Mouse (Mus musculus) embryonic facial prominence, embryonic 14.5 days (tissue): Measurements from ENCODE around the gene Wnt11. TPM values are rescaled to one million over a fixed set of nuclear protein-coding genes. Genes with fewer than 3 reads are reported as not detected.

Experiments used
- ATAC-seq: fragments of 200-750 bp; cut with Nextera tagmentation; 2 replicates; pipeline ENCODE4 v1.8.0; 2017; ENCODE audit warnings: low read depth, moderate number of reproducible peaks, moderate TSS enrichment
- DNase-seq: peaks from one replicate; pipeline ENCODE4 v3.0.0-alpha.2; 2015; ENCODE audit warnings: low spot score
- H3K27ac ChIP-seq: fragments of 300-500 bp; sonication (generic); replicated peaks from 2 replicates; pipeline ENCODE4 v1.5.1; 2014; ENCODE audit warnings: low read depth, mild to moderate bottlenecking, low read length, moderate library complexity
- H3K27me3 ChIP-seq: fragments of 300-500 bp; sonication (generic); replicated peaks from 2 replicates; pipeline ENCODE4 v1.6.1; 2014; ENCODE audit warnings: low read length; ENCODE audit not compliant: control insufficient read depth, insufficient read depth
- H3K36me3 ChIP-seq: fragments of 300-500 bp; sonication (generic); 2 replicates; pipeline ENCODE4 v1.6.1; 2014; ENCODE audit warnings: low read length, mixed read lengths; ENCODE audit not compliant: control insufficient read depth, insufficient read depth
- H3K4me1 ChIP-seq: fragments of 300-500 bp; sonication (generic); 2 replicates; pipeline ENCODE4 v1.6.1; 2014; ENCODE audit warnings: antibody characterized with exemption, low read length; ENCODE audit not compliant: control insufficient read depth, insufficient read depth
- H3K4me2 ChIP-seq: fragments of 300-500 bp; sonication (generic); 2 replicates; pipeline ENCODE4 v1.6.1; 2014; ENCODE audit warnings: low read depth, mild to moderate bottlenecking, low read length, moderate library complexity, mixed read lengths
- H3K4me3 ChIP-seq: fragments of 300-500 bp; sonication (generic); 2 replicates; pipeline ENCODE4 v1.5.1; 2014; ENCODE audit warnings: low read depth, mild to moderate bottlenecking, low read length
- H3K9ac ChIP-seq: fragments of 300-500 bp; sonication (generic); 2 replicates; pipeline ENCODE4 v1.6.1; 2014; ENCODE audit warnings: low read depth, mild to moderate bottlenecking, low read length, moderate library complexity, mixed read lengths
- H3K9me3 ChIP-seq: fragments of 300-500 bp; sonication (generic); 2 replicates; pipeline ENCODE4 v1.6.1; 2016; ENCODE audit warnings: low read length; ENCODE audit not compliant: control insufficient read depth
- WGBS: fragments of 180-500 bp; shearing (Covaris S2); extraction: QIAGEN DNeasy Blood & Tissue Kit; methylation state at CpG from one replicate; pipeline ENCODE4 v1.1.7; 2014; 5-methylcytosine and 5-hydroxymethylcytosine counted together
- polyA plus RNA-seq: library from polyadenylated mRNA; unstranded; fragments of >200 nt; fragmentation: Nextera tagmentation; extraction: Ambion mirVana; gene quantifications from 2 replicates; pipeline ENCODE4 v1.2.1, GENCODE M21; 2014

Wnt11 gene
- polyA plus RNA-seq, 1 experiment from 2014 or later: 20.2 TPM

GRCm38 (mm10) chr7:98797347-98798133 lies 37.4 kb upstream of the Wnt11 start:
- H3K4me1 ChIP-seq: peaks cover 32% of the 10 kb centered on the region
- no peak overlapping the region for H3K4me2 ChIP-seq
- peak overlapping the region; percentile 46; the same call in 1 of the 2 replicates for H3K27ac ChIP-seq
- no peaks in the 10 kb centered on the region for H3K27me3 ChIP-seq
- 27% methylated on average over 5 of the region's 5 CpGs for WGBS
- H3K36me3 ChIP-seq: no peaks in the 10 kb centered on the region
- no peaks in the 10 kb centered on the region for H3K9me3 ChIP-seq
- peak; percentile 61 for DNase-seq
- H3K9ac ChIP-seq: no peak overlapping the region; the same call in 1 of the 2 replicates
- ATAC-seq: peak; percentile 13; the same call in 1 of the 2 replicates
- no peak overlapping the region for H3K4me3 ChIP-seq

GRCm38 (mm10) chr7:98798134-98798417 lies 36.8 kb upstream of the Wnt11 start:
- ATAC-seq (0 out of 2 replicates have a peak, but pooled peaks have one; percentile 39), DNase-seq (peak; percentile 48)
- no peaks in the 10 kb centered on the region for H3K27me3 ChIP-seq
- 16% methylated on average over 3 of the region's 3 CpGs for WGBS
- no peaks in the 10 kb centered on the region for H3K9me3 ChIP-seq
- peaks cover 32% of the 10 kb centered on the region for H3K4me1 ChIP-seq
- no peak overlapping the region; the same call in 1 of the 2 replicates for H3K9ac ChIP-seq
- no peak overlapping the region for H3K4me2 ChIP-seq
- H3K36me3 ChIP-seq: no peaks in the 10 kb centered on the region
- H3K27ac ChIP-seq: peak overlapping the region; percentile 46
- H3K4me3 ChIP-seq: no peak overlapping the region

- Histone ChIP-seq H3K4me1 (peaks cover 36% of the 10 kb centered on the region), H3K36me3 (no peaks in the 10 kb centered on the region), H3K9me3 (no peaks in the 10 kb centered on the region), H3K27me3 (no peaks in the 10 kb centered on the region), H3K27ac (no peak overlapping the region), H3K9ac (no peak overlapping the region), H3K4me3 (no peak overlapping the region), H3K4me2 (no peak overlapping the region)
- 69% methylated on average over 8 of the region's 8 CpGs for WGBS
- no peak for DNase-seq
- ATAC-seq: no peak
These were observed 34.5 kb upstream of the Wnt11 start for GRCm38 (mm10) chr7:98800435-98800834.

- no peak overlapping the region for H3K4me3 ChIP-seq
- no peaks in the 10 kb centered on the region for H3K36me3 ChIP-seq
- no peak overlapping the region for H3K9ac ChIP-seq
- DNase-seq (peak; percentile 76), ATAC-seq (peak; percentile 51; the same call in 1 of the 2 replicates)
- H3K27ac ChIP-seq: no peak overlapping the region; the same call in 1 of the 2 replicates
- H3K9me3 ChIP-seq: no peaks in the 10 kb centered on the region
- H3K4me2 ChIP-seq: no peak overlapping the region
- H3K27me3 ChIP-seq: no peaks in the 10 kb centered on the region
- 32% methylated on average over 7 of the region's 7 CpGs for WGBS
- H3K4me1 ChIP-seq: peaks cover 29% of the 10 kb centered on the region
These were observed 33.8 kb upstream of the Wnt11 start for GRCm38 (mm10) chr7:98801086-98801485.

GRCm38 (mm10) chr7:98803181-98803580 lies 31.7 kb upstream of the Wnt11 start:
- no peak overlapping the region for H3K27ac ChIP-seq
- H3K9ac ChIP-seq: no peak overlapping the region
- H3K36me3 ChIP-seq: no peaks in the 10 kb centered on the region
- no peaks in the 10 kb centered on the region for H3K9me3 ChIP-seq
- no peaks in the 10 kb centered on the region for H3K27me3 ChIP-seq
- 68% methylated on average over 9 of the region's 9 CpGs for WGBS
- no peak overlapping the region for H3K4me2 ChIP-seq
- DNase-seq (no peak), ATAC-seq (no peak)
- peaks cover 18% of the 10 kb centered on the region for H3K4me1 ChIP-seq
- no peak overlapping the region for H3K4me3 ChIP-seq

- no peaks in the 10 kb centered on the region for H3K9me3 ChIP-seq
- no peak overlapping the region for H3K4me2 ChIP-seq
- H3K9ac ChIP-seq: no peak overlapping the region
- no peaks in the 10 kb centered on the region for H3K36me3 ChIP-seq
- no peak overlapping the region for H3K27ac ChIP-seq
- DNase-seq (no peak), ATAC-seq (no peak)
- 75% methylated on average over 12 of the region's 12 CpGs for WGBS
- H3K27me3 ChIP-seq: no peaks in the 10 kb centered on the region
- 0 out of 2 replicates have a peak, but pooled peaks cover 11% of the 10 kb centered on the region for H3K4me1 ChIP-seq
- H3K4me3 ChIP-seq: no peak overlapping the region
These were observed 29.8 kb upstream of the Wnt11 start for GRCm38 (mm10) chr7:98804841-98805772.

- Histone ChIP-seq H3K4me2 (no peak overlapping the region), H3K36me3 (no peaks in the 10 kb centered on the region), H3K27ac (no peak overlapping the region), H3K9me3 (no peaks in the 10 kb centered on the region), H3K27me3 (no peaks in the 10 kb centered on the region), H3K9ac (no peak overlapping the region), H3K4me1 (0 out of 2 replicates have a peak, but pooled peaks cover 3% of the 10 kb centered on the region), H3K4me3 (no peak overlapping the region)
- WGBS: 70% methylated on average over 3 of the region's 3 CpGs
- DNase-seq: no peak
- no peak for ATAC-seq
These were observed 28.0 kb upstream of the Wnt11 start for GRCm38 (mm10) chr7:98806961-98807360.

GRCm38 (mm10) chr7:98809372-98809771 lies 25.5 kb upstream of the Wnt11 start:
- Histone ChIP-seq H3K36me3 (no peaks in the 10 kb centered on the region), H3K9ac (no peak overlapping the region), H3K4me2 (no peak overlapping the region), H3K27ac (no peak overlapping the region), H3K27me3 (no peaks in the 10 kb centered on the region), H3K4me3 (no peak overlapping the region), H3K4me1 (0 out of 2 replicates have a peak, but pooled peaks cover 2% of the 10 kb centered on the region), H3K9me3 (no peaks in the 10 kb centered on the region)
- 82% methylated on average over 6 of the region's 6 CpGs for WGBS
- DNase-seq: no peak
- ATAC-seq: no peak
